8 mouse cellular contexts compared by ENCODE assay signal in genomic region chr1:174502031-174502845, GRCm38 (mm10). TPM values are rescaled to one million over a fixed set of nuclear protein-coding genes. Genes with fewer than 3 reads are reported as not detected.
A peak's percentile ranks its signal among the peaks of the same experiment; 100 is the strongest.
DNase-seq lines count a peak whose midpoint lies in the region; ATAC-seq and TF ChIP-seq lines count a peak whose summit lies in the region.

No protein-coding gene starts in this region.

- peak overlapping the region; percentile 92 for H3K4me2 ChIP-seq in forebrain, embryonic 15.5 days (replicated peaks)
- peak overlapping the region; percentile 83 for H3K4me2 ChIP-seq in hindbrain, embryonic 14.5 days (replicated peaks)
- peak overlapping the region; percentile 91 for H3K4me2 ChIP-seq in midbrain, postnatal 0 days (ENCODE audit: low read depth, low read length, poor library complexity, severe bottlenecking)

- intact Hi-C loops in heart, postnatal 25 days (cut with DNase I), result no loop called here

- H3K9me3 ChIP-seq in heart, embryonic 10.5 days, result no peaks in the 10 kb centered on the region
- H3K9me3 ChIP-seq in forebrain, embryonic 15.5 days, result no peaks in the 10 kb centered on the region
- H3K9me3 ChIP-seq in hindbrain, embryonic 14.5 days (ENCODE audit: control insufficient read depth, low read length), result no peaks in the 10 kb centered on the region
- H3K9me3 ChIP-seq in limb, embryonic 10.5 days (replicated peaks), result no peaks in the 10 kb centered on the region
- no peaks in the 10 kb centered on the region for H3K9me3 ChIP-seq in midbrain, postnatal 0 days (ENCODE audit: low read length)

- peak overlapping the region; percentile 72 for H3K9ac ChIP-seq in forebrain, embryonic 15.5 days (replicated peaks)
- H3K9ac ChIP-seq in hindbrain, embryonic 14.5 days, result peak overlapping the region; percentile 91
- peak overlapping the region; percentile 91 for H3K9ac ChIP-seq in midbrain, postnatal 0 days (replicated peaks; ENCODE audit: low read length, poor library complexity, severe bottlenecking)

- TF ChIP-seq CTCF in midbrain, postnatal 0 days (IDR thresholded peaks at IDR 0.05), result peak; percentile 57
- no peak for TF ChIP-seq CTCF in testis, adult 2 months (IDR thresholded peaks at IDR 0.05; ENCODE audit: control insufficient read depth, insufficient read depth, insufficient replicate concordance, low read depth, low read length)

- WGBS in heart, embryonic 10.5 days, result under 1% methylated on average over 40 of the region's 40 CpGs
- WGBS in forebrain, embryonic 15.5 days, result under 1% methylated on average over 40 of the region's 40 CpGs
- under 1% methylated on average over 40 of the region's 40 CpGs for WGBS in hindbrain, embryonic 14.5 days
- under 1% methylated on average over 40 of the region's 40 CpGs for WGBS in limb, embryonic 10.5 days
- WGBS in midbrain, postnatal 0 days, result under 1% methylated on average over 38 of the region's 40 CpGs

- peak overlapping the region; percentile 80 for H3K27ac ChIP-seq in heart, embryonic 10.5 days
- peak overlapping the region; percentile 82 for H3K27ac ChIP-seq in forebrain, embryonic 15.5 days (replicated peaks)
- H3K27ac ChIP-seq in hindbrain, embryonic 14.5 days, result peak overlapping the region; percentile 90
- H3K27ac ChIP-seq in limb, embryonic 10.5 days, result peak overlapping the region; percentile 81
- peak overlapping the region; percentile 91 for H3K27ac ChIP-seq in midbrain, postnatal 0 days (ENCODE audit: low read depth, low read length)
- H3K27ac ChIP-seq in testis, adult 2 months (ENCODE audit: control insufficient read depth, insufficient read depth, low read depth, low read length), result no peak overlapping the region

- peak; percentile 79 for DNase-seq in heart, embryonic 10.5 days (ENCODE audit: low spot score)
- DNase-seq in heart, postnatal 25 days (ENCODE audit: low spot score), result no peak
- DNase-seq in cerebellum, adult 11-12 months, result peak; percentile 62
- DNase-seq in hindbrain, embryonic 14.5 days (ENCODE audit: low spot score), result peak; percentile 61
- DNase-seq in limb, embryonic 10.5 days (ENCODE audit: low spot score), result peak; percentile 64
- peak; percentile 76 for DNase-seq in midbrain, postnatal 0 days (ENCODE audit: low spot score)

- no peak for TF ChIP-seq POLR2A in testis, adult 2 months (IDR thresholded peaks at IDR 0.05; ENCODE audit: control insufficient read depth, low read depth, low read length)

- no peaks in the 10 kb centered on the region for H3K36me3 ChIP-seq in heart, embryonic 10.5 days
- no peaks in the 10 kb centered on the region for H3K36me3 ChIP-seq in forebrain, embryonic 15.5 days
- no peaks in the 10 kb centered on the region for H3K36me3 ChIP-seq in hindbrain, embryonic 14.5 days (replicated peaks; ENCODE audit: control insufficient read depth, insufficient read depth)
- H3K36me3 ChIP-seq in limb, embryonic 10.5 days, result no peaks in the 10 kb centered on the region
- no peaks in the 10 kb centered on the region for H3K36me3 ChIP-seq in midbrain, postnatal 0 days (ENCODE audit: insufficient read depth, low read length)
- H3K36me3 ChIP-seq in testis, adult 2 months (ENCODE audit: control insufficient read depth, insufficient read depth, low read length), result no peaks in the 10 kb centered on the region

- H3K4me1 ChIP-seq in heart, embryonic 10.5 days, result peaks cover 22% of the 10 kb centered on the region
- peaks cover 42% of the 10 kb centered on the region for H3K4me1 ChIP-seq in forebrain, embryonic 15.5 days
- peaks cover 33% of the 10 kb centered on the region for H3K4me1 ChIP-seq in hindbrain, embryonic 14.5 days (replicated peaks; ENCODE audit: control insufficient read depth, insufficient read depth, low read length)
- H3K4me1 ChIP-seq in limb, embryonic 10.5 days, result peaks cover 23% of the 10 kb centered on the region
- peaks cover 12% of the 10 kb centered on the region; the same call in 1 of the 2 replicates for H3K4me1 ChIP-seq in midbrain, postnatal 0 days (ENCODE audit: insufficient read depth, low read length)
- peaks cover 13% of the 10 kb centered on the region for H3K4me1 ChIP-seq in testis, adult 2 months (ENCODE audit: control insufficient read depth, insufficient read depth, low read length)

- peak; percentile 63 for ATAC-seq in forebrain, embryonic 15.5 days (replicated peaks)
- ATAC-seq in hindbrain, embryonic 14.5 days (ENCODE audit: low FRiP score), result peak; percentile 47
- ATAC-seq in midbrain, postnatal 0 days (ENCODE audit: low FRiP score), result peak; percentile 65

- peak overlapping the region; percentile 78 for H3K4me3 ChIP-seq in heart, embryonic 10.5 days
- peak overlapping the region; percentile 58 for H3K4me3 ChIP-seq in forebrain, embryonic 15.5 days
- H3K4me3 ChIP-seq in hindbrain, embryonic 14.5 days (replicated peaks; ENCODE audit: low read length), result peak overlapping the region; percentile 84
- H3K4me3 ChIP-seq in limb, embryonic 10.5 days, result peak overlapping the region; percentile 72
- peak overlapping the region; percentile 89 for H3K4me3 ChIP-seq in midbrain, postnatal 0 days (ENCODE audit: low read depth, low read length)
- peak overlapping the region; percentile 60 for H3K4me3 ChIP-seq in testis, adult 2 months (ENCODE audit: control insufficient read depth, low read depth, low read length)

- peaks cover 20% of the 10 kb centered on the region for H3K27me3 ChIP-seq in heart, embryonic 10.5 days (ENCODE audit: insufficient read depth, poor library complexity, severe bottlenecking)
- no peaks in the 10 kb centered on the region for H3K27me3 ChIP-seq in forebrain, embryonic 15.5 days
- H3K27me3 ChIP-seq in hindbrain, embryonic 14.5 days (ENCODE audit: control insufficient read depth, insufficient read depth, low read length), result no peaks in the 10 kb centered on the region
- H3K27me3 ChIP-seq in limb, embryonic 10.5 days (ENCODE audit: low read depth, poor library complexity, severe bottlenecking), result peaks cover 23% of the 10 kb centered on the region
- no peaks in the 10 kb centered on the region for H3K27me3 ChIP-seq in midbrain, postnatal 0 days (ENCODE audit: insufficient read depth, low read length)
- peaks cover 2% of the 10 kb centered on the region for H3K27me3 ChIP-seq in testis, adult 2 months (ENCODE audit: control insufficient read depth, insufficient read depth, low read length)

RNA-seq across cellular contexts. Expression of gene Fmn2, which starts 0.6 kb away (rescaled TPM):
- polyA plus RNA-seq in heart, embryonic 10.5 days (2016; fragmentation: Nextera tagmentation; extraction: Ambion mirVana), result 0.36 and 0.50 TPM in 2 replicates
- total RNA-seq in heart, postnatal 25 days (2021), result under 1 TPM; 0.25 to 0.31 TPM
- 6.8 and 7.1 TPM in 2 replicates for polyA plus RNA-seq in forebrain, embryonic 15.5 days (2015; fragmentation: Nextera tagmentation; extraction: Ambion mirVana)
- polyA plus RNA-seq in hindbrain, embryonic 14.5 days (2014; fragmentation: Nextera tagmentation; extraction: Ambion mirVana), result 8.3 and 9.6 TPM in 2 replicates
- 0.73 and 1.2 TPM in 2 replicates for polyA plus RNA-seq in limb, embryonic 10.5 days (2016; fragmentation: Nextera tagmentation; extraction: Ambion mirVana)
- 19.9 and 25.3 TPM in 2 replicates for total RNA-seq in midbrain, postnatal 0 days (2014; rRNA removed)
- 6.0 and 8.2 TPM in 2 replicates for polyA plus RNA-seq in midbrain, postnatal 0 days (2015; fragmentation: Nextera tagmentation; extraction: Ambion mirVana)
- polyA plus RNA-seq in testis, adult 2 months (2012; rRNA removed), result 3.0 and 5.5 TPM in 2 replicates
